Mouse (Mus musculus) hindbrain, embryonic 16.5 days (tissue): ENCODE data around the gene Gpr152. TPM values are rescaled to one million over a fixed set of nuclear protein-coding genes. Genes with fewer than 3 reads are reported as not detected.

Experiments
- ATAC-seq: fragments of 200-750 bp; cut with Nextera tagmentation; 2 replicates; pipeline ENCODE4 v1.8.0; 2017; ENCODE audit warnings: moderate TSS enrichment, moderate library complexity
- H3K27ac ChIP-seq: fragments of 300-500 bp; sonication (generic); 2 replicates; pipeline ENCODE4 v1.5.1; 2014; ENCODE audit warnings: low read depth, mild to moderate bottlenecking, control low read depth, low read length, moderate library complexity
- H3K27me3 ChIP-seq: fragments of 300-500 bp; sonication (generic); replicated peaks from 2 replicates; pipeline ENCODE4 v1.6.1; 2014; ENCODE audit warnings: low read length; ENCODE audit not compliant: control insufficient read depth, insufficient read depth
- H3K36me3 ChIP-seq: fragments of 300-500 bp; sonication (generic); 2 replicates; pipeline ENCODE4 v1.6.1; 2014; ENCODE audit warnings: mild to moderate bottlenecking, low read length, moderate library complexity, mixed read lengths; ENCODE audit not compliant: control insufficient read depth, insufficient read depth
- H3K4me1 ChIP-seq: fragments of 300-500 bp; sonication (generic); 2 replicates; pipeline ENCODE4 v1.6.1; 2014; ENCODE audit warnings: low read depth, low read length; ENCODE audit not compliant: control insufficient read depth, insufficient read depth
- H3K4me2 ChIP-seq: fragments of 300-500 bp; sonication (generic); 2 replicates; pipeline ENCODE4 v1.6.1; 2014; ENCODE audit warnings: mild to moderate bottlenecking, low read length, control low read depth, moderate library complexity
- H3K4me3 ChIP-seq: fragments of 300-500 bp; sonication (generic); 2 replicates; pipeline ENCODE4 v1.5.1; 2014; ENCODE audit warnings: mild to moderate bottlenecking, low read length, control low read depth, moderate library complexity
- H3K9ac ChIP-seq: fragments of 300-500 bp; sonication (generic); 2 replicates; pipeline ENCODE4 v1.6.1; 2014; ENCODE audit warnings: low read depth, mild to moderate bottlenecking, control low read depth, low read length, moderate library complexity
- H3K9me3 ChIP-seq: fragments of 300-500 bp; sonication (generic); 2 replicates; pipeline ENCODE4 v1.6.1; 2014; ENCODE audit warnings: mild to moderate bottlenecking, low read length, moderate library complexity; ENCODE audit not compliant: control insufficient read depth
- WGBS: fragments of 180-500 bp; shearing (Covaris S2); extraction: QIAGEN DNeasy Blood & Tissue Kit; methylation state at CpG from one replicate; pipeline ENCODE4 v1.1.7; 2014; 5-methylcytosine and 5-hydroxymethylcytosine counted together
- polyA plus RNA-seq: library from polyadenylated mRNA; unstranded; fragments of >200 nt; fragmentation: Nextera tagmentation; extraction: Ambion mirVana; gene quantifications from 2 replicates; pipeline ENCODE4 v1.2.1, GENCODE M21; 2015

Gene Gpr152
- polyA plus RNA-seq, 1 experiment from 2014 or later: not detected

DNA sequence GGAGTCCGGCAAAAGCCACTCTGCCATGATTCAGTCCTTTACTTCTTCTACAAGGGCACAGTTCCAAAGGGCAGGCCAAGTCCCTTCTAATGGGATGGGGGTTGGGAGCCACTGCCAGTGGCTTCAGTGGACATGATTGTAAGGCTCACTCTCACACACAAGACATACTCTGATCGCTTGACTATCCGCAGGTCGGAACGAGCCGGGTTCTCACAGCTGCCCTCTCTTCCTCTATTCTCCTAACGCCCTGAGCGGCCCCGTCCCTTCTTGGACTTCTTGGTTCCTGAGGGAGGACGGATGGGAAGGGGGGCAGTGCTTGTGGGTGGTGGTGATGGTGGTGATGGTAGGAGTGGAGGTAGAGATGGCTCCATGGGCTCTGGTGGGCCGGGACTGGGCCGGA, 17.2 kb downstream of the Gpr152 start:
- 93% methylated on average over 12 of the region's 12 CpGs for WGBS
- H3K4me3 ChIP-seq: no peak overlapping the region
- no peak overlapping the region for H3K9ac ChIP-seq
- H3K9me3 ChIP-seq: no peaks in the 10 kb centered on the region
- no peak overlapping the region for H3K27ac ChIP-seq
- H3K36me3 ChIP-seq: peaks cover 51% of the 10 kb centered on the region
- no peaks in the 10 kb centered on the region for H3K4me1 ChIP-seq
- no peaks in the 10 kb centered on the region for H3K27me3 ChIP-seq
- no peak overlapping the region for H3K4me2 ChIP-seq
- ATAC-seq: no peak

DNA sequence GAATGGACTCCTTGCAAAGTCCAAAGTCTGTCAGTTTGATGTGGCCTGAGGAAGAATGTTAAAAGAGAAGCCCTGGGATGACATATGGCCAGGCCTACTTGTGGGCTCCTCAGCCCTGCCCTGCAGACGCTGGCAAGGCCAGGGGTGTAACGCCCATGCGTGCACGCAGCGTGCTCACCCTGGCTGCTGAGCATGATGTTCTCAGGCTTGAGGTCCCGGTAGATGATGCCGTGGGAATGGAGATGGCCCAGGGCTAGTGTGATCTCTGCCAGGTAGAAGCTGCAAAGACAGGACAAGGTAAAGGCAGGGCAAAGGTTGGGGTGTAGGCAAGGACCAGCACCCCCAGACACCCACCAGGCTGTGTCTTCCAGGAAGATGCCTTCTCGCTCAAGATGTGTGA, 19.5 kb downstream of the Gpr152 start:
- no peak overlapping the region for H3K4me2 ChIP-seq
- ATAC-seq: no peak
- H3K4me3 ChIP-seq: no peak overlapping the region
- peaks cover 12% of the 10 kb centered on the region for H3K4me1 ChIP-seq
- H3K27me3 ChIP-seq: no peaks in the 10 kb centered on the region
- WGBS: 94% methylated on average over 8 of the region's 8 CpGs
- no peak overlapping the region for H3K9ac ChIP-seq
- no peak overlapping the region for H3K27ac ChIP-seq
- peaks cover 47% of the 10 kb centered on the region for H3K36me3 ChIP-seq
- no peaks in the 10 kb centered on the region for H3K9me3 ChIP-seq

DNA sequence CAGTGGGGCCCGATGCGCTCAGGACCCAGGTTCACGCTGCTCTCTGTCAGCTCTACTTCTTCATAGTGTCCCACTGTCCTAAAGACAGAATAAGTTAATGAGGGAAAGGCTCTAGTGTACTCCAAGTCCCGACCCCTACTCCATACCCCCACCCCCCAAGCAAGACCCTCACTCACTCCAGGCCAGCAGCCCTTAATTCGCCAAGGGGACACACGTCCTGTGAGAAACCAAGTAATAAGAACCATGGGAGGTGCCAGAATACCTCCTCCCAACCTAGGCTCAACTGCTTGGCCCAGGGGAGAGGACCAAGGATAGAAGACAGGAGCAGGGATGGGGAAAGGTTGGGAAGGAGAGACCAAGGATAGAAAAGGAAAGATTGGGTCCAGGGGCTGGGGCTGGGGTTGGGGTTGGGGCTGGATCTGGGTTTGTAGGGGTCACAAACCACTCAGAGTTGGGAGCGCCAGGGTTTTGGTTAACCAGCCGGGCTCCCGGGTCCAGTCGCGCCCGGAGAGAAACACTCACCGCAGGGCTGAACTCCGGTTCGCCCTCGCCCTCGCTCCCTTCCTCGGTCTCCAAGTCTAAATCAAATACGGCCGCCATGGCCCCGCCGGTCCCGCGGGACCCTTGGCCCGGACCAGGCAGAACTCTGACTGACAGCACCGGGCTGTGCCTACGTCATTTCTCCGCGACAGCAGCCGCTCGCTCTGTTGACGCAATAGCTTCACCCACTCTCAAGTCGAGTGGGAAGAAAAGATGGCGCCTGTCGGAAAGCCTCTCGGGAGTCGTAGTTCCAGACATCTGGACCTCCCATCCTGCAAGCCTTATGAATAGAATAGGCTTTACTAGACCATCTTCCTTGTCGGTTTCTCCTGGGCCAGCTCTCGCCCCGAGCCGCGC, 23.3 kb downstream of the Gpr152 start, which contains the start of gene Rps6kb2:
Gene Rps6kb2, minus strand, starts transcription at position 709 of the 897 bp plus-strand sequence.
- peak; percentile 87 for ATAC-seq
- no peaks in the 10 kb centered on the region for H3K9me3 ChIP-seq
- H3K36me3 ChIP-seq: peaks cover 29% of the 10 kb centered on the region
- H3K9ac ChIP-seq: peak within 1 kb of the TSS; percentile 84
- H3K4me2 ChIP-seq: peak within 1 kb of the TSS; percentile 67
- H3K27ac ChIP-seq: peak within 1 kb of the TSS; percentile 80
- H3K4me1 ChIP-seq: peaks cover 12% of the 10 kb centered on the region
- no peaks in the 10 kb centered on the region for H3K27me3 ChIP-seq
- peak within 1 kb of the TSS; percentile 74 for H3K4me3 ChIP-seq
- WGBS: 6% methylated on average over 42 of the region's 42 CpGs

DNA sequence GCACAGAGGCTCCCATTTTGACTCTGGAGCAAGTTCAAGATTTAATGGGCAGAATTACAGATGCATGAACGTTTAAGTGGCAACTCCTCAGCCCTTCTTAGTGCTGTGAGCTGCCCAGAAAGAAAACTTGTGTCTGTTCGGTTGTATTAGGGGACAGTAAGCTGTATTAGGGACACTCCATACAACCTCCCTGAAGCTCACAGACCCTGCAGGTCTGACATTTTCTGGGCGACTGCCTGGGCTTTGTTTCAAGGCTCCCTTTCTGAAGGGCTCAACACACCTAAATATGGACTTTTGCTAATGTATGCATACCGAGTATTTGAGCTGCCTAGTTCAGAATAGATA, 23.9 kb downstream of the Gpr152 start:
- peak overlapping the region; percentile 74 for H3K4me3 ChIP-seq
- no peaks in the 10 kb centered on the region for H3K27me3 ChIP-seq
- peak; percentile 48 for ATAC-seq
- peak overlapping the region; percentile 84 for H3K9ac ChIP-seq
- H3K4me2 ChIP-seq: peak overlapping the region; percentile 67
- peak overlapping the region; percentile 80 for H3K27ac ChIP-seq
- peaks cover 12% of the 10 kb centered on the region for H3K4me1 ChIP-seq
- H3K36me3 ChIP-seq: peaks cover 24% of the 10 kb centered on the region
- 38% methylated on average over 4 of the region's 4 CpGs for WGBS
- no peaks in the 10 kb centered on the region for H3K9me3 ChIP-seq

DNA sequence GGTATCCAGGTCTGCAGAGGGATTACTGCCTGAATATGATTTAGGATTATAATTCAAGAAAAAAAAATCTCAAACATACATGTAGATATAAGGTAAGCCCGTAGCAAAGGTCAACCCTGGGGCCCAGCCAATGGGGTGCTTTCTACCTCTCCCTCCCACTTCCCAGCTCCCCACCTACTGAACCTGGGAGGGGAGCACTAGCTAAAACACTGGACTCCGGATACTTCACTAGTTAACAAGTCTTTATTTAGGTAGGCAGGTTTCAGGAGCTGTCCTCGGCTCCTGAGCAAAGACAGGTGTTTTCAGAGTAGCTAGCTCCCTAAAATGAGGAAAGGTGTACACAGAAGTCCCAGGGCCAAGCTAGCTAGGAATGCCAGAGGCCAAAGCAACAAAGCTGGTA, 24.5 kb downstream of the Gpr152 start:
- H3K9ac ChIP-seq: no peak overlapping the region
- peaks cover 12% of the 10 kb centered on the region for H3K4me1 ChIP-seq
- ATAC-seq: no peak
- WGBS: 88% methylated on average over 3 of the region's 3 CpGs
- no peak overlapping the region for H3K4me3 ChIP-seq
- H3K36me3 ChIP-seq: peaks cover 18% of the 10 kb centered on the region
- H3K27ac ChIP-seq: no peak overlapping the region
- H3K27me3 ChIP-seq: no peaks in the 10 kb centered on the region
- H3K9me3 ChIP-seq: no peaks in the 10 kb centered on the region
- H3K4me2 ChIP-seq: no peak overlapping the region

DNA sequence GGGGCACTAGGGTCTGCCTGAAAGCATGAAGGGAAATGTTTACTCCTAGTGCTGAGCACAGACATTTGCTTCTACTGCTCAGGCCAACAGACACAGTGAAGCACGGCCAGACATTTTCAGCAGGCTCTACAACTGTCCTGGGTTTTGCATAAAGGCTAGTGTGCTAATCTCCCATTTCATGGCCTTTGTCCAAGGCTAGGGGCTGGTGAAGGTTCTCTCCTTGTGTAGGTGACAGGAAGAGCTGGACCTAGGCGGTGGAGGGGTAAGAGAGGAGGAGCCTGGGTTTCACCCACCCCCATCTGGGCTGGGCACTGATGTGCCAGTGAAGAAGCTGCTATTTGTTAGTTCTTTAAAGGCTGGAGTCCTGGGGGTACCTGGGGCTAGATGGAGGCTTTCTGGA, 25.1 kb downstream of the Gpr152 start:
- no peaks in the 10 kb centered on the region for H3K27me3 ChIP-seq
- peaks cover 12% of the 10 kb centered on the region for H3K4me1 ChIP-seq
- H3K36me3 ChIP-seq: peaks cover 12% of the 10 kb centered on the region; the same call in 1 of the 2 replicates
- no peak overlapping the region for H3K4me3 ChIP-seq
- WGBS: 81% methylated on average over 2 of the region's 2 CpGs
- no peak for ATAC-seq
- no peak overlapping the region for H3K27ac ChIP-seq
- H3K4me2 ChIP-seq: no peak overlapping the region
- no peak overlapping the region for H3K9ac ChIP-seq
- H3K9me3 ChIP-seq: no peaks in the 10 kb centered on the region

DNA sequence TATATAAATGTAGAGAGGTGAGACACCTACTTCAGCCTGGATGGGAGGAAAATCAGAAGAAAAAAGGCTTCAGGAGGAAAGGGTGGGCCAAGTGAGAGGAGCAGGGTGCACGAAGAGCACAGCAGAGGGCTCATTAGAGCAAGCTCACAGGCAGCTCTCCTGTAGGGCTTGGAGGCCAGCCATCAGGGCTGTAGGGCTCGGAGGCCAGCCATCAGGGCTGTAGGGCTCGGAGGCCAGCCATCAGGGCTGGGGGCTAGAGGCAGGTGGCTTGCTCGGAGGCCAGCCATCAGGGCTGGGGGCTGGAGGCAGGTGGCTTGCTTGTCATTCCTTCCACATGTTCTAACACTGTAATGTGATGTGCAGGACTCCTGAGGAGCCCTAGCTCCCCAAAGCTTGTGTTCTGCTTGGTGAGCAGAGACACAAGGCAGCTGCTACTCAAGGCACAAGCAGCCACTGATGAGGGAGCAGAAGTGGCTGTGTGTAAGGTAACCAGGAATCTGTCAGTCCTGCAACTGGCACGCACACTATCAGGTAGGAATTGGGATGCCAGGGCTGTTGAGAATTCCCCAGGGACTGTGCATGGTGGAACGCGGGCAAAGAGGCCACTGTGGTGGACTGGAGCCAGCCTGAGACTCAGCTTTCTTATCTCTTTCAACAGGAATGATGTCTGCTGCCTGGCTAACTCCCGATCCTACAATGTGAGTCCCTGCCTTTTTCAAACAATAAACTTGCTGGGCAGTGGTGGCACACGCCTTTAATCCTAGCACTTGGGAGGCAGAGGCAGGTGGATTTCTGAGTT, 27.3 kb downstream of the Gpr152 start:
- H3K36me3 ChIP-seq: no peaks in the 10 kb centered on the region
- no peak overlapping the region; the same call in 1 of the 2 replicates for H3K27ac ChIP-seq
- no peak overlapping the region for H3K4me3 ChIP-seq
- 77% methylated on average over 9 of the region's 9 CpGs for WGBS
- no peaks in the 10 kb centered on the region for H3K27me3 ChIP-seq
- H3K9ac ChIP-seq: peak overlapping the region; percentile 13; the same call in 1 of the 2 replicates
- no peak overlapping the region for H3K4me2 ChIP-seq
- peaks cover 17% of the 10 kb centered on the region for H3K4me1 ChIP-seq
- H3K9me3 ChIP-seq: no peaks in the 10 kb centered on the region
- ATAC-seq: no peak

DNA sequence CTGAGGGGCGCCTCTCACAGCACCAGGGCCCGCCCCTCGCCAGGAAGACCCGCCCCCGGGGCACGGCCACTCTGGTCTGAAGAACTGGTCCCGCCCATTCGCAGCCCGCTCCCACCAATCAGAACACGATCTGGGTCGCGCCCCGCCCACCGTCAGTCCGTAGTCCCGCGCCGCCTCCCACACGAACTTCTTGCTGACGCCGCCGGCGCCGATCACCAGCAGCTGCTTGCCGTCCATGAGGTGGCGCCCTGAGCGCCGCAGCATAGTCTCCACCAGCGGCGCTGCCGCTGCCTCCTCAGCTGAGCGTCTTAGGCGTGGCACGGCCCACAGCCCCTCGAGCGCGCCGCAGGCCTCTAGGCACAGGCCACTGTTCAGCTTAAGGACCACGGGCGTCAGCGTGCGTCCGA, 29.8 kb downstream of the Gpr152 start:
- H3K9me3 ChIP-seq: no peaks in the 10 kb centered on the region
- no peaks in the 10 kb centered on the region for H3K27me3 ChIP-seq
- no peaks in the 10 kb centered on the region for H3K36me3 ChIP-seq
- H3K4me2 ChIP-seq: peak overlapping the region; percentile 94
- H3K4me3 ChIP-seq: peak overlapping the region; percentile 53
- peaks cover 5% of the 10 kb centered on the region for H3K4me1 ChIP-seq
- peak overlapping the region; percentile 94 for H3K27ac ChIP-seq
- H3K9ac ChIP-seq: peak overlapping the region; percentile 89
- peak; percentile 95 for ATAC-seq
- under 1% methylated on average over 43 of the region's 43 CpGs for WGBS

DNA sequence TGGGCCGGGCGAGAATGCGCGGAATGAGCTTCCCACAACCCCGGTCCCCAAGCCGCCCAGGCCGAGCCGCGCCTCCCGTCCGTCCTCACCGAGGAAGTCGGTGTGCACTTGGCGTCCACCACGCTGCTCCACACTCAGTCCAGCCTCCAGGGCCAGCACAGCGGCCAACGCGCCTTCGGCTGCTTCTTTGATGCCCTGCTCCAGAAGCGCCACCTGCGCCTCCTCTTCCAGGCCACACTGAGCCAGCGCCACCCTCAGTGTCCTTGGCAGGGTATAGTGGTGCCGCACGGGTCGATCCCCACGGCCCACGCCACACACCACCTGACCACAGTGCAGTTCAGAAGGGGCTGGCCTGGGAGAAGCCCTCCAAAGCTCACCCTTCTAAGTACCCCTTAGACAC, 30.2 kb downstream of the Gpr152 start:
- Histone ChIP-seq H3K36me3 (no peaks in the 10 kb centered on the region), H3K27ac (peak overlapping the region; percentile 94), H3K4me1 (peaks cover 5% of the 10 kb centered on the region), H3K27me3 (no peaks in the 10 kb centered on the region), H3K9ac (peak overlapping the region; percentile 89), H3K4me3 (peak overlapping the region; percentile 53), H3K4me2 (peak overlapping the region; percentile 94), H3K9me3 (no peaks in the 10 kb centered on the region)
- WGBS: 4% methylated on average over 25 of the region's 27 CpGs
- ATAC-seq: peak; percentile 55
